Mouse (Mus musculus) liver, embryonic 15.5 days (tissue): Measurements from ENCODE around the gene Syne2. TPM values are rescaled to one million over a fixed set of nuclear protein-coding genes. Genes with fewer than 3 reads are reported as not detected.
"Not testable (repeated sequence)": the region's sequence is repeated elsewhere in the genome, so short reads cannot be mapped to it uniquely, and the experiment has no call there.

Experiments used
- ATAC-seq: fragments of 200-750 bp; cut with Nextera tagmentation; 2 replicates; pipeline ENCODE4 v1.8.0; 2017; ENCODE audit warnings: moderate number of reproducible peaks, mild to moderate bottlenecking, moderate library complexity; ENCODE audit not compliant: insufficient read depth
- H3K27ac ChIP-seq: fragments of 300-500 bp; sonication (generic); replicated peaks from 2 replicates; pipeline ENCODE4 v1.5.1; 2015; ENCODE audit warnings: mild to moderate bottlenecking, inconsistent platforms
- H3K27me3 ChIP-seq: fragments of 300-500 bp; sonication (generic); 2 replicates; pipeline ENCODE4 v1.6.1; 2015; ENCODE audit warnings: mild to moderate bottlenecking, inconsistent platforms
- H3K36me3 ChIP-seq: fragments of 300-500 bp; sonication (generic); replicated peaks from 2 replicates; pipeline ENCODE4 v1.6.1; 2015; ENCODE audit warnings: moderate library complexity, mild to moderate bottlenecking, inconsistent platforms
- H3K4me1 ChIP-seq: fragments of 300-500 bp; sonication (generic); replicated peaks from 2 replicates; pipeline ENCODE4 v1.6.1; 2015; ENCODE audit warnings: inconsistent platforms
- H3K4me2 ChIP-seq: fragments of 300-500 bp; sonication (generic); 2 replicates; pipeline ENCODE4 v1.6.1; 2015; ENCODE audit warnings: moderate library complexity, mild to moderate bottlenecking, inconsistent platforms
- H3K4me3 ChIP-seq: fragments of 300-500 bp; sonication (generic); replicated peaks from 2 replicates; pipeline ENCODE4 v1.5.1; 2015; ENCODE audit warnings: mild to moderate bottlenecking, inconsistent platforms
- H3K9ac ChIP-seq: fragments of 300-500 bp; sonication (generic); 2 replicates; pipeline ENCODE4 v1.6.1; 2015; ENCODE audit warnings: moderate library complexity, mild to moderate bottlenecking, inconsistent platforms
- H3K9me3 ChIP-seq: fragments of 300-500 bp; sonication (generic); replicated peaks from 2 replicates; pipeline ENCODE4 v1.6.1; 2016; ENCODE audit warnings: inconsistent platforms
- WGBS: fragments of 180-500 bp; shearing (Covaris S2); methylation state at CpG from one replicate; pipeline ENCODE4 v1.1.7; 2015; ENCODE audit warnings: mixed read lengths; ENCODE audit not compliant: insufficient replicate concordance; 5-methylcytosine and 5-hydroxymethylcytosine counted together
- polyA plus RNA-seq: library from polyadenylated mRNA; unstranded; fragments of >200 nt; fragmentation: Nextera tagmentation; extraction: Ambion mirVana; gene quantifications from 2 replicates; pipeline ENCODE4 v1.2.1, GENCODE M21; 2015

Syne2 gene
- polyA plus RNA-seq, result 5.1 and 5.8 TPM in 2 replicates

DNA sequence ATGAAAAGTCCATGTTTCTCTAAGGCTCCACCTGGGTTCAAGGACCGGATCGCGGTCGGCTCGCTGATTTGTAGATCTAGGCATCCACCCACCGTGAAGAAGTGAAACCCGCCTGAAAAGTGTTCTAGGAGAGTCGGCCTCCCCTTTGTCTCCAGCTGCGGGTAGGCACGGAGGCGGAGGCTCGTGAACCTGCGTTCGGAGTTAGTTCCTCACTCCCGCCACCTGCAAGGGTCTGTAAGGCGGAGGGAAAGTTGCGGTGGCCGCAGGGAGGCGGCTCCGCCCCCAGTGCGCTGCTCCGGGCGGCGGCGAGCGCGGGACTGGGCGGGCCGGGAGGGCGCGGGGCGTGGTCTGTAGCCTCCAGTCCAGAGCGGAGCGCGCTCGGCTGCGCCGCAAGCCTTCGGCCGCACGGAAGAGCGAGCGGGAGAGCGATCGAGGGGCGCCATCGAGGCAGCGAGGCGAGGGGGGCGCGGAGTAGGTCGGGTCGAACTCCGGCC lies at the start of gene Syne2:
Gene Syne2 (plus strand): TSS at position 176 of the 494 bp plus-strand sequence.
- H3K4me3 ChIP-seq, result peak within 1 kb of the TSS; percentile 66
- peak within 1 kb of the TSS; percentile 55 for H3K9ac ChIP-seq
- no peaks in the 10 kb centered on the region for H3K36me3 ChIP-seq
- 0 out of 2 replicates have a peak within 1 kb of the TSS, but pooled peaks have one; percentile 24 for H3K27ac ChIP-seq
- H3K4me2 ChIP-seq, result peak within 1 kb of the TSS; percentile 85
- H3K27me3 ChIP-seq, result peaks cover 79% of the 10 kb centered on the region
- H3K9me3 ChIP-seq, result no peaks in the 10 kb centered on the region
- H3K4me1 ChIP-seq, result peaks cover 24% of the 10 kb centered on the region
- WGBS, result under 1% methylated on average over 54 of the region's 54 CpGs
- ATAC-seq, result peak; percentile 81

DNA sequence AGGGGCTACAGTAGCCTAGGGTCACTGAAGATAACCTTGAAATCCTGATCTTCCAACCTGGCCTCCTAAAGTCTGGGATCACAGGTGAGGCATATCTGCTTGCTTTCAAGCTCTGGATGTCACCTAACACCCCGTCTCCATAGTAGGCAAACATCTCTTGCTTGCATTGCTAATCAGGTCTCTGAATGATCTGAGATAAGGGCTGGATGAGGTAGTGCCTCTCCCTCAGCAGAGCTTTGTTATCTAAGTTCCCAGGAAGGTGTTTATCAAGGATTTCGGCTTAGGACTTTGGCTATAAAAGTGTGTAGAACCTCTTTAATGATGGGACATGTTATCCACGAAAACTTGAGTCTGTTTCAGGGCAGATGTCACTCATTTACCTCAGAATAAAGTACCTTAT lies 46.5 kb upstream of the Syne2 start:
- no peak overlapping the region for H3K27ac ChIP-seq
- no peak for ATAC-seq
- no peaks in the 10 kb centered on the region for H3K27me3 ChIP-seq
- H3K4me2 ChIP-seq, result no peak overlapping the region
- H3K36me3 ChIP-seq, result no peaks in the 10 kb centered on the region
- no peaks in the 10 kb centered on the region for H3K9me3 ChIP-seq
- H3K9ac ChIP-seq, result no peak overlapping the region
- 12% methylated on average over 3 of the region's 3 CpGs for WGBS
- 0 out of 2 replicates have a peak, but pooled peaks cover 2% of the 10 kb centered on the region for H3K4me1 ChIP-seq
- H3K4me3 ChIP-seq, result no peak overlapping the region

DNA sequence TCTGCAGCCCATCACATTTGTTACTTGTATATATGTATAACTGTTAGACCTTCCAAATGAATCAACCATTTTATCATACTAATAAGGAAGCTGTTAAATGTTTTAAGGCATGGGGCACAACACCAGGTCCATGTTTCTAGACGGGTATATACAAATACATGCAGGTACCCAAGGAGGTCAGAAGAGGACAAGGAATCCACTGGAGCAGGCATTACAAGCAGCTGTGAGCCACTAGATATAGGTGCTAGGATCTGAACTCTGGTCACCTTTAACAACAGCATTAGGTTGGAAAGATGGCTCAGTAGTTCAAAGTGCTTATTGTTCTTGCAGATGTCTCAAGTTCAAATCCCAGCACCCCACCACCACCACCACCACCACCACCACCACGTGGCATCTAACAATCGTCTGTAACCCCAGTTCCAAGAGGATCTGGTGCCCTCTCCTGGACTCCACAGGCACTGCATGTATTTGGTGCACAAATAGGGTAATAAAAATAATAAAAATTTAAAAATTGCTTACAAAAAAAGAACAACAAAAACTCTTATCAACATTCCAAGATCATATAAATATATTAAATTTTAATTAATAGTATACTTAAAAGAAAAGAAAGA lies 45.4 kb upstream of the Syne2 start:
- Histone ChIP-seq H3K9ac (no peak overlapping the region), H3K36me3 (no peaks in the 10 kb centered on the region), H3K4me2 (no peak overlapping the region), H3K4me1 (0 out of 2 replicates have a peak, but pooled peaks cover 2% of the 10 kb centered on the region), H3K27ac (no peak overlapping the region), H3K4me3 (no peak overlapping the region), H3K27me3 (no peaks in the 10 kb centered on the region), H3K9me3 (no peaks in the 10 kb centered on the region)
- ATAC-seq, result no peak
- 17% methylated on average over 3 of the region's 3 CpGs for WGBS

DNA sequence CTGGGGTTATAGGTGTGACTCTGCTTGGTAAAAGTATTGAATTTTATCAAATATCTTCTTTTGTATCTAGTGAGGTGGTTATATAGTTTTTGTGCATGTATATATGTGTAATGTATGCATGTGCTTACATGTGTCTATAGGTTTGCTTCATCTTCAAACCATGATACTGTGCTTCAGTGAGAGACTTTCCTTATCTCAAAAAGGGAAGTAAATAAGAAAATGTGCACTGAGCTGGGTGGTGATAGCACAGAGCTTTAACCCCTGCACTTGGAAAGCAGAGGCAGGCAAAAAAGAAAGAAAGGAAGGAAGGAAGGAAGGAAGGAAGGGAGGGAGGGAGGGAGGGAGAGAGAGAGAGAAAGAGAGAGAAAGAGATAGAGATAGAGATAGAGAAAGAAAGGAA lies 36.5 kb upstream of the Syne2 start:
- Histone ChIP-seq H3K9me3 (no peaks in the 10 kb centered on the region), H3K27ac (no peak overlapping the region), H3K9ac (no peak overlapping the region), H3K36me3 (no peaks in the 10 kb centered on the region), H3K4me3 (no peak overlapping the region), H3K27me3 (no peaks in the 10 kb centered on the region), H3K4me1 (0 out of 2 replicates have a peak, but pooled peaks cover 2% of the 10 kb centered on the region), H3K4me2 (no peak overlapping the region)
- ATAC-seq, result no peak

DNA sequence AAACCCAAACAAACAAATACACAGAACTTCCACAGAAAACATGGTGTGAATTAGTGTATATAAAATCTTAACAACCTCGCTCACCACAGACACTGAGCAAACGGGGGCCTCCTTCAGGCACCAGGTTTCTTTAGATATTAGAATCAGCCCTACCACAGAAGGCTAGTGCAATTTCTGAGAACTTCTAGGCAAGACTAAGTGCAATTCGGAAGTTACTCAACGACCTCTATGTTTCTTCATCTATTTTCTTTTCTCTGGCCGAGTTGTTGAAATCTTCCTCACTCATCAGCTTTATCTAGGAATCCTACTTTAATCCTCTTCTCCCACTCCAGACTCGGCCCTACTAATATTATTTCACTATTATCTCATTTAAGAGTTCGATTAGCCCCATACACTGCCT lies 35.9 kb upstream of the Syne2 start:
- Histone ChIP-seq H3K27ac (no peak overlapping the region), H3K4me3 (no peak overlapping the region), H3K4me2 (no peak overlapping the region), H3K9me3 (no peaks in the 10 kb centered on the region), H3K27me3 (no peaks in the 10 kb centered on the region), H3K9ac (no peak overlapping the region), H3K36me3 (no peaks in the 10 kb centered on the region), H3K4me1 (0 out of 2 replicates have a peak, but pooled peaks cover 2% of the 10 kb centered on the region)
- WGBS, result 31% methylated on average over 7 of the region's 7 CpGs
- no peak for ATAC-seq

DNA sequence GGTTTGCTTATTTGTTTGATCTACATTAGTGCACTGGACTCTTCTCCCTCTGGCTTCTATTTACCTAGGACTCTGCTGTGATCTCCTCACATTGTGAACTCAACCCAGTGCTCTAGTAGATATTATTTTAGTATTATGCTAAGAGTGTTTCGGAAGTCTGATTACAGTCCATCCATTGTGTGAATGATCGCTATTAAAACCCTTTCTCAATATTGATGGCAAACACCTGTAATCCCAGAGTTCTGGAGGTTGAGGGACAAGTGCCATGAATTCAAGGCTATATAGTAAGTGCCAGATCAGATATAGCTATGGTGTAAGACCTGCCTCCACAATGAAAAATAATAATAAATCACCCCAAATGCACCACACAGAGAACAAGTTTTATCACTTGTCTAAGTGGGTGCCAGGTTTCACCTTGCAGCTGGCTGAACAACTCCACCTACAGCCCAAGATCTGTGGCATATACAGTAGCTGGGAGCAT lies 33.6 kb upstream of the Syne2 start:
- Histone ChIP-seq H3K9ac (no peak overlapping the region), H3K27ac (no peak overlapping the region), H3K36me3 (no peaks in the 10 kb centered on the region), H3K4me2 (no peak overlapping the region), H3K4me1 (0 out of 2 replicates have a peak, but pooled peaks cover 2% of the 10 kb centered on the region), H3K9me3 (no peaks in the 10 kb centered on the region), H3K27me3 (no peaks in the 10 kb centered on the region), H3K4me3 (no peak overlapping the region)
- 68% methylated on average over 2 of the region's 2 CpGs for WGBS
- ATAC-seq, result no peak

DNA sequence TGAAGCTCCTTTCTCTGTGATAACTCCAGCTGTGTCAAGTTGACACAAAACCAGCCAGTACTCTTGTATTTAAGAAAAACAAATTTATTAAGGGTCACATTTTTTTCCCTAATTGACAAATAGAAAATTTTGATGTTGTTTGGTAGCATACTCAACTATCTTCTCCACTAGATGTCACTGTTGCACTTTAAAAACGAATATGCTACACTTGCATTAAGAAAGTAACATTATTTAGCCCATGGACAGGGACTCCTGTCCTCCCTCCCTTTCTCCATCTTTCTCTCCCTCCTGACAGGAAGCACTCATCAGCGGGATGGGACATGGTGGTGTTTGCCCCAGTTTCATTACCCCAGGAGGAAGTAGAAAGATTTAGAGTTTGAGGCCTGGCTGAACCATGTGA lies 31.3 kb upstream of the Syne2 start:
- not testable (repeated sequence) for H3K4me2 ChIP-seq, H3K9me3 ChIP-seq, H3K36me3 ChIP-seq, H3K4me1 ChIP-seq, ATAC-seq, H3K4me3 ChIP-seq, H3K27ac ChIP-seq, H3K9ac ChIP-seq, H3K27me3 ChIP-seq
- 0% methylated on average over 2 of the region's 2 CpGs for WGBS

DNA sequence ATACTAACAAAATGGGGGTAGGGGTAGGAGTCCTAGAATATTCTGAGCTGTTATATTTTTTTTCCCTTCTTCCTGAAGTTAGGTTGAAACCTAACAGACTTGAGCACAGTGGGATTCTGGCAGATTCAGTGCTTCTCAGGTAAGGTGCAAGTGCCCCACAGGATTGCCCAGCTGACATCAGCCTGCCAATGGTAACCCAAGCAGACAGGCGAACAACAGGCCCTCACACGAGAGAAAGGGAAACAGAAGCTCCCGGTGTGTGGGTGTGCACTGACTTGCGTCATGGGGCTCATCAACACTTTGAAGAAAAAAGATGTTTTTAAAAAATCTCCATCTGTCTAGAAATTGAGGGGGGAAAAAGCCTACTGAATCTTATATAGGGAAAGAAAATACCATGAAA lies 28.5 kb upstream of the Syne2 start:
- 51% methylated on average over 4 of the region's 4 CpGs for WGBS
- no peak overlapping the region for H3K4me3 ChIP-seq
- H3K36me3 ChIP-seq, result no peaks in the 10 kb centered on the region
- no peak for ATAC-seq
- H3K9me3 ChIP-seq, result no peaks in the 10 kb centered on the region
- H3K4me1 ChIP-seq, result no peaks in the 10 kb centered on the region
- H3K27me3 ChIP-seq, result no peaks in the 10 kb centered on the region
- H3K27ac ChIP-seq, result no peak overlapping the region
- H3K9ac ChIP-seq, result no peak overlapping the region
- no peak overlapping the region for H3K4me2 ChIP-seq

DNA sequence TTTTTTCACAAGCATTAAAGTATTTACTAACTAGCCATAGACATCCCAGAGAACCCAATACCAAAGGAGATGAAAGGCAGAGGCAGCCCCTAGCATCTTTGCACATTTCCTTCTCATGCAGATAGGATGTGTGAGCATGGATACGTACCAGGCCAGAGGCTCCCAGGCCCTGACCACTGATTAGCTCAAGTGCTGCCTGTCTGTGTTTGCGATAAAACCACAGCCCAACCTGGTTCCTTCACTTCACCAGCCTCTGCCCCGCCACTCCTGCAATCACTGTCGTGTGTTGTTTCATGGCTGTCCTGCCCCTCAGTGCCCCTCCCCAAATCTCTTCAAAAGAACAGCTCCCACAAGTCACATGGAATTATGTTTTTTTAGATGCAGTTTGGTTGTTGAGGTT lies 23.4 kb upstream of the Syne2 start:
- Histone ChIP-seq H3K4me1 (no peaks in the 10 kb centered on the region), H3K4me3 (no peak overlapping the region), H3K27ac (no peak overlapping the region), H3K9me3 (no peaks in the 10 kb centered on the region), H3K36me3 (no peaks in the 10 kb centered on the region), H3K4me2 (no peak overlapping the region), H3K27me3 (no peaks in the 10 kb centered on the region), H3K9ac (no peak overlapping the region)
- 20% methylated on average over 4 of the region's 4 CpGs for WGBS
- ATAC-seq, result no peak

DNA sequence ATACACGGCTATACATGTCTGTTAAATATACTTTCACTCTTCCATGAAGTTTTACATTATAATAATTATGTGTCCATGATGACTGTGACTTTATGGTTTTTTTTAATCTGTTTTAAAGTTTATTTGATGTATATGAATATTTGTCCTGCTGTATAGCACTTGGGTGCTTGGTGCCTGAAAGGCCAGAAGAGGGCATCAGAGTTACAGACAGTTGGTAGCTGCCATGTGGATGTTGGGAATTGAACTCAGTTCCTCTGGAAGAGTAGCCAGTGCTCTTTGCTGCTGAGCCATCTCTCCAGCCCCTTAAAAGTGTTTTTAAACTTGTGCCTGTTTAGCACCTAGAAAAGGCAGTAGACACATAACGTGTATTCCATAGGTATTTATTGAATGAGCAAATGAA lies 21.4 kb upstream of the Syne2 start:
- WGBS, result 52% methylated on average over 2 of the region's 2 CpGs

DNA sequence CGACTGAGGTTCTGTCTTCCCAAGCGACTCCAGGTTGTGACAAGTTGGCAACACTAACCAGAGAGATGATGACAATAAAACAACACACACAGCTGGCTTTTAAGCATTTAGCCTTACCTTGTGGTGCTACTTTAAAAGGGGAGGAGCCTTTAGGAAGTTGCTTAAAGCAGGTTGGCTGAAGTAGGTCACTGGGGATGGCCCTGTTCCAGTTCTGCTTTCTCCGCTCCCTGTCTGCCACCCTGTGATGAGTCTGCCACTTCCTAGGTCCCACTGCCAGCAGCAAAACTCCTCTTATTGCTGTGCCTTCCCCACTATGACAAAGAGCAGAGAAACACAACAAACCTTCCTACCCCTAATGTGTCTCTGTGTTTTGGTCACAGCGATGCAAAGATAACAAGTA lies 11.7 kb upstream of the Syne2 start:
- Histone ChIP-seq H3K9ac (no peak overlapping the region), H3K36me3 (no peaks in the 10 kb centered on the region), H3K4me3 (no peak overlapping the region), H3K9me3 (no peaks in the 10 kb centered on the region), H3K4me1 (no peaks in the 10 kb centered on the region), H3K27ac (no peak overlapping the region), H3K4me2 (no peak overlapping the region), H3K27me3 (no peaks in the 10 kb centered on the region)
- WGBS, result 59% methylated on average over 4 of the region's 4 CpGs
- ATAC-seq, result no peak

More for the DNA sequence above, 21.4 kb upstream of the Syne2 start:
- no peak overlapping the region for H3K27ac ChIP-seq
- no peaks in the 10 kb centered on the region for H3K27me3 ChIP-seq
- no peaks in the 10 kb centered on the region for H3K9me3 ChIP-seq
- ATAC-seq, result no peak
- no peak overlapping the region for H3K4me3 ChIP-seq
- no peaks in the 10 kb centered on the region for H3K36me3 ChIP-seq
- H3K4me2 ChIP-seq, result no peak overlapping the region
- H3K4me1 ChIP-seq, result no peaks in the 10 kb centered on the region
- H3K9ac ChIP-seq, result no peak overlapping the region

DNA sequence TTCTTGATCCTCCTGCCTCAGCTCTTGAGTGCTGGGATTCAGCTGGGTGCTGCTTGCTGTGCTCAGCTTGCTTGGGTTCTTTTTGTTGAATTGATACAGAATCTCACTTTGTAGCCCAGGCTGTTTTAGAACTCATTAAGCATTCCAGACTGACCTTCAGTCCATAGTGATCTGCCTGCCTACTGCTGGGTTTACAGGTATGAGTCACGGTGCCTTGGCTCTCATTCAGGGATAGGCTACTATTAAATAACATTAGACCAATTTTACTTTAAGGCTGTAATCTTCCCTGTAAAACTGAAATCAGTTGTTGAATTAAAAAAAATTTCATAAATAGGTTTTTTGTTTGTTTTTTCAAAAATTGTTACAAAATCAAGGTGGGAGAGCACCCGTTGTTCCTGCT lies 4.2 kb upstream of the Syne2 start:
- Histone ChIP-seq H3K4me3 (no peak overlapping the region), H3K9me3 (no peaks in the 10 kb centered on the region), H3K9ac (no peak overlapping the region), H3K4me2 (no peak overlapping the region), H3K27me3 (peaks cover 46% of the 10 kb centered on the region), H3K4me1 (peaks cover 15% of the 10 kb centered on the region), H3K27ac (no peak overlapping the region), H3K36me3 (no peaks in the 10 kb centered on the region)
- 84% methylated on average over 2 of the region's 2 CpGs for WGBS
- ATAC-seq, result no peak
